Mouse (Mus musculus): ENCODE measurements at regions not wholly inside any gene's neighbourhood (a gene's known extent, or its start where the extent isn't known, plus 50 kb on each side); places are given as distances from the start of the nearest gene placed in this dataset.

GRCm38 (mm10) chr2:123267036-123267435, 502.0 kb downstream of the Sqor start:
- DNase-seq (ENCODE audit: extremely low spot score) = no peak

DNA sequence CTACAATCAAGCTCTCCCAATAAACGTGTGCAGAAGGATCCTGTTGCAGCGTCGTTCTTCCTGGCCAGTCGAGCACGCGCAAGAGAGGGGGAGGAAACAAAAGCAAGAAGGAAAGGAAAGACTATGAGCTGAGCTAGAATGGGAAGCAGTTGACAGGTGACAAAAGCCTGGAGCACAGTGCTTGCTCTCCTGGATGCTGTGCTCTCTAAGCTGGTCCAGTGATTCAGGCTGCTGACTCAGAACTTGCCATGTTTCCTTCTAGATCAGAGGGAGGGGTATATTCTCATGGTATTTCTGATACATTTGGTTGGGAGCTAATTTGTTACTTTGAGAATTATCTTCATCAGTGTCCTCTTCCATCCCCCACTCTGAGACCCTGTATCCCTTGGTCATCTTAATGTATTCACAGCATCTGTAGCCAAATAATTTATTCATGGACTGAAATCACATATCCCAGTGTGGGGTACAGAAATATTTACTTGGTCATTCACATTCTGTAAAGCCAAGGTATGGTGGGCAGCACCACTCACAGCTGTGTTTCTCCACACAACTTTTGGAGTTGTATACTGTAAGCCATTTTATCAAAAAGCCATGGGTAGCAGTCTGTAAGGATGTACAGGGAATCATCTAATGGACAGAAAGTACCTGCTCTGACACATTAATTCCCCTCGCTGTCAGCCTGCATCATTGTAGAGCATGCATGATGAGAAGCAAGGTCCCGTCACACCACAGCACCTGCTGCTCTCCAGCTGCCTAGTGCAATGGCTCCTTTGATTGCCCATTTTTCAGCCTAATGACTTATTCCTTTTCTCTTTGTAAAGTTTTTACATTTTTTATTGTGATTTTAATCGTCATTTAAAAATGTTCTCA, 510.1 kb downstream of the Sqor start:
- no peak for DNase-seq (ENCODE audit: extremely low spot score)

DNA sequence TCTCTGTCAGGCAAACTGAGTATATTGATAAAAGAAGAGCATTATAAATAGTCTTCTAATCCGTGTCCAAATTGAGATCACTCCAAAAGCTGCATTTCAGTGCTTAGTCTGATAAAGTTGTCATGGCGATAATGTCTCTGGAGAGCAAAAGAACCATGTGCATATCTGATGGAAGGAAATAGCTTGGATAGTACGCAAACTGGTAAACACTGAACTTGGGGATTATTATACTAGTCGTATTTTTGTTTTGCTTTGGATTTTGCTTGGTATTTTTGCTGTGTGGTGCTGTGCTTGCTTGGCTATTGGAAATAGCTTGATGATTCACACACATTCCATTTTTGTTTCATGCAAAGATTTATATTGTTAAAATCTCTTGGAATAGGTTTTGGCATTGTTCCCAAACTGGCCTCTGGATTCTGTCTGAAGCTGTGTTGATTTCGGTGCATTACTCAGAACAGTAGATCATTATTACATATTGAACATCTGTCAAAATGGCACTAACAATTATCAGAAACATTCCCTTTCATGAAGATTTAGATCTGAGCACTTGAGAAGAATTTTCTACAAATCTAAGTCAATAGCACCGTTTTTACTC, 510.8 kb downstream of the Sqor start:
- DNase-seq (ENCODE audit: extremely low spot score) = no peak

- DNase-seq (ENCODE audit: extremely low spot score) = no peak
Measured at GRCm38 (mm10) chr2:123311554-123312276, 546.7 kb downstream of the Sqor start.

GRCm38 (mm10) chr2:123312277-123312617, 547.2 kb downstream of the Sqor start:
- DNase-seq (ENCODE audit: extremely low spot score) = peak; percentile 71

- DNase-seq (ENCODE audit: extremely low spot score) = no peak
Measured at GRCm38 (mm10) chr2:123320448-123321097, 555.5 kb downstream of the Sqor start.

DNA sequence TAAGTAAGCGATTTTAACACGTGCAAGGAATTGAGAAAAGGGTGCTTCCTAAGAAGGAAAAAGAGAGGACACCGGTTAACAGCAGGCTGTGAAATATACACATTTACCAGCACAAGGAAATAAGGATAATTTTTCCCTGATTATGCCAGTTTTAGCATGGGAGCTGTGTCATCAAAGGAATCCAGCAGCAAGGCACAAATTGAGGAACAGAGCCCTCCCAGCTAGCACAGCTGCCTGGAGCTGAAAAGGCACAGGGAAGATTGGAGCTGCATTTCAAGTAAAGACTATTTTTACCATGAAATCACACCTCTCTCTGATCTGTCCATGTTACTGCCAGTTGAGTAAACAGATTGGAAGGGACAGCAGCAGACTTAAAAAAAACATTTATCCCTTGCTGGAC, 558.7 kb downstream of the Sqor start:
- no peak for DNase-seq (ENCODE audit: extremely low spot score)

DNA sequence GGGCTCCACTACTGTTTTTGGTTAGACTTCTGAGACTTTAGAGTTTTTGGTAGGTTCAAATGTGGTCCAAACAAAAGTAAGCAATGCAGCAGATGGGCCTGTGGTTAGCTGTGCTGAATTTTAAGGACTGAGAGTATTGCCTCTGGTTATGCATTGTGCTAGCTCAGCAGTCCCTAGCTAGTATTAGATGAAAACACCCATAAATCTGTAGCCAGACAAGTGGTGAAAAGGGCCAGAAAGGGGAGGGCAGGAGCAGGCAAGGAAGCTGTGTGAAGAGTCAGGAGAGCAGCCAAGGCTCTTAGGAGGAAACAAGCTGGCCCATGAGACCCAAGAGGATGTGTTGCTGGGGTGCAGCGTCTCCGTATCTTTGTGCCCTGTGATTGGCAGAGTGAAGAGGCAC, 559.9 kb downstream of the Sqor start:
- no peak for DNase-seq (ENCODE audit: extremely low spot score)

- DNase-seq (ENCODE audit: extremely low spot score) = no peak
Measured at GRCm38 (mm10) chr2:123349625-123350346, 584.7 kb downstream of the Sqor start.

GRCm38 (mm10) chr2:123364204-123364603, 599.2 kb downstream of the Sqor start:
- no peak for DNase-seq (ENCODE audit: extremely low spot score)

DNA sequence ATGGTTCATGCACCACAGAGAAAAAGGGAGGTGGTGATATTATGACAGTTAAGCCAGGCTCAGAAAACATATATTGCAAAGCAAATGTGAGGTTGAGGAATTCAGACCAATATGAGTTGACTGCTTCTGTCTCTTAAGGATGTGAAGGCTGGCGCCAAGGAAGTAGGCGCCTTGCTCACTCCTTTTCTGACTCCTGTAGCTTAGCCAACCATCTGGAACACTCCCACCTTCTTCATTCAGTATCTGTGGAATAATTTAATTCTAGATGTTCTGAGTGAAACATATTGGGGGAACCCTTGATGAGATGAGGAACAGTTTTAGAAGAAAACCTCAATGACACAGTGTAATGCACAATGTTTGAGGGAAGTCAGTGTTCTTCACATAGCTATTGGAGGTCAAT, 601.5 kb downstream of the Sqor start:
- no peak for DNase-seq (ENCODE audit: extremely low spot score)

GRCm38 (mm10) chr2:123385622-123386418, 620.8 kb downstream of the Sqor start:
- DNase-seq (ENCODE audit: extremely low spot score) = no peak

DNA sequence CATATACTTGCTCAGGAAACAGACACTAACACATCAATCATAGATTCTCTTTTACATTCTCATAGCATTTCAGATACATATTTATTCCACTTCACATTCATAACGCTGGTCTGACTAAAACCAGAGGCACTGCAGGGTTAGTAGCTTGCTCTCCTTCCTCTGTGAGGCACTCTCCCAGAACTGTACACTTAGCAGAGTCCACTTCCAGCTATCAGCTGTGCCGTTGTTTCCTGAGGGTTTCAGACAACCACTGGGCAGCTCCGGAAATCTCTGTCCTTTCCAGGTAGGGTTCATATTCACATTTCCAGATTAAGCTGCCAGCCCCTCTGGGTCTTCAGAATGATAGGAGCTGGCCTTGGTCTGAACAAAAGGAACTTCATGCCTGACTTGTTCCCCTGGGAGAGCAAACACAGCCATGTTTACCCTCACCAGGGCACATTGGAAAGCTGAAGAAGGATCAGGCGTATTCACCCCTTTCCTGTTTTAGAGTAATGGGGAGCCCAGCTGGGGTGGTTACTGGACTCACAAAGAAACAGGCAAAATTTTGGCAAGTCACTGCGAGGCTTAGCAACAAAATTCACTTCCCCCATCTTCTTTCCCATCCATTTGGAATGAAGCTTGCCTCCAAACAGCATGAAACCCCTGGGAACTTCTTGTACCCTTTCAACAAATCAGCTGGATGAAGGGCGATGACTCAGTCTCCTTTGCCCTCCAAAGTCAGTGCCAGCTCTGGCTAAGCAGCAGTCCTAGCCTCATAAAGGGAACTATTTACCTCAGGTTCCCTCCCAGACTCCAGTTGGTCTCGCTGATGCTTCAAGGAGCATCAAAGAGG, 622.0 kb downstream of the Sqor start:
- no peak for DNase-seq (ENCODE audit: extremely low spot score)

DNA sequence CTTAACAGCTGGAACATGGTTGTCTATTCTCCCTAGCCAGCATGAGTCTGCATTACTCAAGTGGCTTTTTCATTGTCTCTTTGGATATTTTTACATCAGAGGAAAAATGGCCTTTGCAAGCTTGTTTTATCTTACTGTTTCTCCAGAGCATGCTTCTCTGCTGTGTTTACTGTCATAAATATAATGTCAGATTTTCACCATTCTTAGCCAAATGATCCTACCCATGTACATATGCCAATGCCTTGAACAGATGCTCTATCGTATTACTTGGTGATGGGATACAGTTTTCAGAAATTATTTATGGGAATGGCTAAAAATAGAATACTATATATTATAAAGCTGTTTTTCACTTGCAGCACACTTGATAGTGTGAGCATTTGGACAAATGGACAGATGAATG, 625.9 kb downstream of the Sqor start:
- DNase-seq (ENCODE audit: extremely low spot score) = no peak

GRCm38 (mm10) chr2:123394296-123394695, 629.3 kb downstream of the Sqor start:
- no peak for DNase-seq (ENCODE audit: extremely low spot score)

GRCm38 (mm10) chr2:123397551-123397950, 632.5 kb downstream of the Sqor start:
- no peak for DNase-seq (ENCODE audit: extremely low spot score)

DNA sequence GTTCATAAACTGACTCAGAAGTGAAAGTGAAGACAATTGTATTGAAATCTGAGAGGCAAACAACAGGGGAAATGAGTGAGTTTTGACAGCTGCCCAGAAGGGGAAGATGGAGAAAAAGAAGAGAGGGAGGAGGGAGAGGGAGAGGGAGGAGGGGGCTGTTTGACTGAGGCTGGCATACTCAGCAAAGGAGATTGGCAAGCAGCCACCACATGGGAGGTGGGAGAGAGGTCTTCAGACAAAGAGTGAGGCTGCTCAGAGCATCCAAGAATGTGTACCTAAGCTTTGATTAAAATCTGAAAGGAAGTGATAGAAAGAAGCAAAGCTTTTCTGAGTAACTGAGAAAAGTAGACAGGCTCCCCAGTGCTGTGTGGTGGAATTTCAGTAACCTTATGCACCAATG, 636.0 kb downstream of the Sqor start:
- DNase-seq (ENCODE audit: extremely low spot score) = no peak

- DNase-seq (ENCODE audit: extremely low spot score) = no peak
Measured at GRCm38 (mm10) chr2:123409075-123409474, 644.0 kb downstream of the Sqor start.

DNA sequence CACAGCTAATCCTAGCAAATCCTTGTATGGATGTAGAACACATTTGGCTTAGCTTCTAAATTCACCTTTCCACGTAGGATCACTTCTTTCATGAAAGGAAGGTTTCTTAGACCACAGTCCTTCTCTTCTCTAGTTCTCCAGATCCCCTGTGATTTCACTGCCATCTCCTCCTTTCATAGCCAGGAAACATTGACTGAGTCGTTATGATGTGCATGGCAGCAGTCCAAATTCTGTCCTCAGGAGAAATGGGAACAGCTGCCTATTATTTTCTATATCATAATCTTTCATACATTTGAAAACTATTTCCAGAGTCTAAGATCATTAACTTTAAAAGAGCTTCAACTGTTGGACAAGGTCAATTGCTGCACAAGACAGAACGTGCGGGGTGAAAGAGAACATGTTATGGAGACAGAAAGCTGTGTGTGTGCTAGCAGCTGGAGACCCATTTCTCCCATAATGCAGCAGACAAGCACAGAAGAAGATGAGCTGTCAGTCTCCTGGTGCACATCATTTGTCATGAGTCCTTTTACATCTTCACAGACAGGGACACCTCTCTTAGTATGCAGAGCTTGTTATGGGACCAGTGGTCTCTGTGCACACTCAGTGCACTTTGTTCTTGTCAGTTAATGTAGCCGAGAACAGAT, 631.6 kb upstream of the Sema6d start:
- DNase-seq (ENCODE audit: extremely low spot score) = no peak

Data from embryo, embryonic 9.5 days (tissue).